Mouse (Mus musculus) MEL (cell line): Measurements from ENCODE around the gene Actbl2. TPM values are rescaled to one million over a fixed set of nuclear protein-coding genes. Genes with fewer than 3 reads are reported as not detected.

ENCODE experiments used
- DNase-seq: peaks from one replicate; pipeline ENCODE4 v3.0.0; 2011; ENCODE audit warnings: low read depth, low spot score
- H3K27ac ChIP-seq: 2 replicates; pipeline ENCODE4 v1.5.1; 2012; ENCODE audit warnings: low read depth, mild to moderate bottlenecking, control low read depth, low read length, moderate library complexity; ENCODE audit not compliant: control insufficient read depth
- H3K27me3 ChIP-seq, 2 experiments: fragments of 150-350 bp in 1 of 2; sonication (generic) in 1 of 2; 2 replicates each; pipeline ENCODE4 v1.6.1; 2012; ENCODE audit warnings: low read length in 2 of 2, mild to moderate bottlenecking in 2 of 2, improper control_type of control experiment in 1 of 2, moderate library complexity in 1 of 2; ENCODE audit not compliant: insufficient read depth in 2 of 2, control insufficient read depth in 1 of 2
- H3K36me3 ChIP-seq, 2 experiments: 2 replicates each; pipeline ENCODE4 v1.6.1; 2012 to 2014; ENCODE audit warnings: low read length in 2 of 2, improper control_type of control experiment in 1 of 2, inconsistent platforms in 1 of 2, mild to moderate bottlenecking in 1 of 2; ENCODE audit not compliant: insufficient read depth in 2 of 2, control insufficient read depth in 1 of 2
- H3K4me1 ChIP-seq, 2 experiments: fragments of 150-350 bp in 1 of 2; sonication (generic) in 1 of 2; 2 replicates each; pipeline ENCODE4 v1.6.1; 2012; ENCODE audit warnings: low read length in 2 of 2, improper control_type of control experiment in 1 of 2, mild to moderate bottlenecking in 1 of 2; ENCODE audit not compliant: insufficient read depth in 2 of 2, control insufficient read depth in 1 of 2
- H3K4me3 ChIP-seq, 2 experiments: fragments of 150-350 bp in 1 of 2; sonication (generic) in 1 of 2; 2 replicates each; pipeline ENCODE4 v1.5.1; 2012; ENCODE audit warnings: low read depth in 2 of 2, low read length in 2 of 2, mild to moderate bottlenecking in 2 of 2, moderate library complexity in 2 of 2, control low read depth in 1 of 2, improper control_type of control experiment in 1 of 2; ENCODE audit not compliant: control insufficient read depth in 1 of 2, insufficient read depth in 1 of 2
- H3K79me2 ChIP-seq: 2 replicates; pipeline ENCODE4 v1.6.1; 2012; ENCODE audit warnings: mild to moderate bottlenecking, low read length, moderate library complexity; ENCODE audit not compliant: control insufficient read depth, poor library complexity, insufficient read depth
- H3K9ac ChIP-seq: 2 replicates; pipeline ENCODE4 v1.6.1; 2012; ENCODE audit warnings: low read depth, mild to moderate bottlenecking, control low read depth, low read length, moderate library complexity; ENCODE audit not compliant: control insufficient read depth, poor library complexity, severe bottlenecking
- H3K9me3 ChIP-seq: fragments of 150-350 bp; sonication (generic); replicated peaks from 2 replicates; pipeline ENCODE4 v1.6.1; 2012; ENCODE audit warnings: mild to moderate bottlenecking, low read length, improper control_type of control experiment, moderate library complexity; ENCODE audit not compliant: insufficient read depth
- CHD1 ChIP-seq: IDR thresholded peaks from 2 replicates; pipeline ENCODE4 v1.6.1; 2012; ENCODE audit warnings: low read depth, mild to moderate bottlenecking, inconsistent platforms, low read length, improper control_type of control experiment
- CHD2 ChIP-seq: IDR thresholded peaks from 2 replicates; pipeline ENCODE4 v1.6.1; 2011; ENCODE audit warnings: low read length, improper control_type of control experiment
- ELF1 ChIP-seq: IDR thresholded peaks from 2 replicates; pipeline ENCODE4 v1.6.1; 2014; ENCODE audit warnings: low read depth, mild to moderate bottlenecking, inconsistent platforms, low read length, improper control_type of control experiment, moderate library complexity
- KAT2A ChIP-seq: conservative IDR thresholded peaks from 2 replicates; pipeline ENCODE4 v1.6.1; 2012; ENCODE audit warnings: low read depth, low read length, improper control_type of control experiment, inconsistent platforms
- MAFK ChIP-seq: IDR thresholded peaks from 2 replicates; pipeline ENCODE4 v1.6.1; 2011; ENCODE audit warnings: low read depth, mild to moderate bottlenecking, low read length, improper control_type of control experiment, borderline replicate concordance
- MAX ChIP-seq: IDR thresholded peaks from 2 replicates; pipeline ENCODE4 v1.6.1; 2011; ENCODE audit warnings: low read length, improper control_type of control experiment
- MAZ ChIP-seq: IDR thresholded peaks from 2 replicates; pipeline ENCODE4 v1.6.1; 2012; ENCODE audit warnings: low read depth, mild to moderate bottlenecking, inconsistent platforms, low read length, improper control_type of control experiment
- MEF2A ChIP-seq: IDR thresholded peaks from 2 replicates; pipeline ENCODE4 v1.6.1; 2014; ENCODE audit warnings: low read depth, mild to moderate bottlenecking, inconsistent platforms, low read length, improper control_type of control experiment; ENCODE audit not compliant: poor library complexity, insufficient replicate concordance, severe bottlenecking; ENCODE audit errors: extremely low read depth
- MXI1 ChIP-seq: IDR thresholded peaks from 2 replicates; pipeline ENCODE4 v1.6.1; 2011; ENCODE audit warnings: mild to moderate bottlenecking, low read depth, low read length, improper control_type of control experiment
- MYB ChIP-seq: IDR thresholded peaks from 2 replicates; pipeline ENCODE4 v1.6.1; 2011; ENCODE audit warnings: mild to moderate bottlenecking, low read depth, low read length, improper control_type of control experiment
- POLR2AphosphoS5 ChIP-seq: IDR thresholded peaks from 2 replicates; pipeline ENCODE4 v1.6.1; 2012; ENCODE audit warnings: low read depth, borderline replicate concordance, mild to moderate bottlenecking, inconsistent platforms, low read length, moderate library complexity, mixed read lengths
- RAD21 ChIP-seq: IDR thresholded peaks from 2 replicates; pipeline ENCODE4 v1.6.1; 2011; ENCODE audit warnings: mild to moderate bottlenecking, low read depth, low read length, improper control_type of control experiment
- SIN3A ChIP-seq: IDR thresholded peaks from 2 replicates; pipeline ENCODE4 v1.6.1; 2012; ENCODE audit warnings: low read length, improper control_type of control experiment, inconsistent platforms
- TAL1 ChIP-seq: IDR thresholded peaks from 2 replicates; pipeline ENCODE4 v1.6.1; 2012; ENCODE audit warnings: mild to moderate bottlenecking, inconsistent platforms, low read length, moderate library complexity, mixed read lengths
- USF1 ChIP-seq: IDR thresholded peaks from 2 replicates; pipeline ENCODE4 v1.6.1; 2014; ENCODE audit warnings: low read depth, mild to moderate bottlenecking, inconsistent platforms, low read length, improper control_type of control experiment, moderate library complexity
- USF2 ChIP-seq, 2 experiments: IDR thresholded peaks; 2 replicates each; pipeline ENCODE4 v1.6.1; 2011 to 2012; ENCODE audit warnings: improper control_type of control experiment in 2 of 2, low read length in 2 of 2, borderline replicate concordance in 1 of 2, inconsistent platforms in 1 of 2, low read depth in 1 of 2, mild to moderate bottlenecking in 1 of 2; ENCODE audit not compliant: insufficient read depth in 1 of 2
- ZC3H11A ChIP-seq: IDR thresholded peaks from 2 replicates; pipeline ENCODE4 v1.6.1; 2012; ENCODE audit warnings: low read depth, mild to moderate bottlenecking, inconsistent platforms, low read length, improper control_type of control experiment
- ZMIZ1 ChIP-seq: IDR thresholded peaks from 2 replicates; pipeline ENCODE4 v1.6.1; 2012; ENCODE audit warnings: low read depth, mild to moderate bottlenecking, inconsistent platforms, low read length, improper control_type of control experiment, moderate library complexity
- ZNF384 ChIP-seq: IDR thresholded peaks from 2 replicates; pipeline ENCODE4 v1.6.1; 2012; ENCODE audit warnings: low read depth, mild to moderate bottlenecking, inconsistent platforms, low read length, improper control_type of control experiment
- polyA plus RNA-seq, 2 experiments: library from polyadenylated mRNA; stranded (reverse) in 1 of 2; unstranded in 1 of 2; fragments of >175 nt in 1 of 2; fragments of >200 nt in 1 of 2; gene quantifications; 2 replicates each; pipeline versions ENCODE4 v1.2.1 to v1.2.4; 2012; ENCODE audit warnings: low replicate concordance in 2 of 2, low read depth in 1 of 2; ENCODE audit not compliant: insufficient read length in 2 of 2, insufficient read depth in 1 of 2, missing spikeins in 1 of 2
- total RNA-seq: library from RNA; depleted of rRNA; stranded (reverse); fragments of 300-350 nt; gene quantifications from 2 replicates; pipeline ENCODE4 v1.2.3, GENCODE M21; 2012; rRNA removed

The Actbl2 gene
- total and polyA plus RNA-seq, 3 experiments, result not detected

DNA sequence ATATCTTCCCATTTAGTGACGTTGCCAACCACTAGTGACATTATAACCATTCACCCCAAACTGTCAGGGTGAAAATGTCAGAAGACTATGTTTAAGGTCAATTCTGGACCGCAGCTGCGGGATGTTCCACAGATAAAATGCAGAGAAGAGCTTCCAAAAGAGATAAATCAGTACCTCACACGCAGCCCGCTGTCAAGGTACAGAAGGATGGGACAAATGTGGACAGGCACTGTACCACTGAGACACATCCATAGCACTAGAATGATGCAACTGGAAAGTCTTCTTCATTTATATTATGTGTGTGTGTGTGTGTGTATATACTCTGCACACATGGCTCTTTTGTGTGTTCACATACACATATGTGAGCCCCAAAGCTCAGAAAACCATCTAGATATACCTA lies 49.9 kb downstream of the Actbl2 start:
- no peaks in the 10 kb centered on the region for H3K79me2 ChIP-seq
- no peaks in the 10 kb centered on the region for H3K4me1 ChIP-seq
- no peak for DNase-seq
- no peaks in the 10 kb centered on the region for H3K27me3 ChIP-seq
- H3K27ac ChIP-seq, result no peak overlapping the region
- TF ChIP-seq MAFK (no peak), CHD1 (no peak), MAX (no peak), SIN3A (no peak), POLR2AphosphoS5 (no peak), ZC3H11A (no peak), TAL1 (no peak), MYB (no peak), CHD2 (no peak), USF2 (IDR thresholded peaks at IDR 0.05; ENCODE audit: borderline replicate concordance in 1 of 2, insufficient read depth in 1 of 2, low read depth in 1 of 2, low read length in 2 of 2) (no peak), ZNF384 (no peak), MAZ (no peak), ELF1 (no peak), ZMIZ1 (no peak), KAT2A (no peak), MEF2A (no peak), RAD21 (no peak), USF1 (no peak), MXI1 (no peak)
- no peaks in the 10 kb centered on the region for H3K36me3 ChIP-seq
- no peak overlapping the region for H3K9ac ChIP-seq
- no peaks in the 10 kb centered on the region for H3K9me3 ChIP-seq
- no peak overlapping the region for H3K4me3 ChIP-seq

Other genes with a start within 250 kb of the Actbl2 start
- 58.2 and 60.9 TPM in 2 replicates for gene Gpbp1, start 235.1 kb downstream of the Actbl2 start, total RNA-seq
- gene Gpbp1, start 235.1 kb downstream of the Actbl2 start, polyA plus RNA-seq, result 100 to 1,000 TPM in 1 of 2 experiments, 10 to 100 TPM in 1; 76.3 to 648 TPM